Mouse (Mus musculus) urinary bladder, postnatal 10 days (tissue): ENCODE data around the gene Grm5.

Source experiments
- DNase-seq: peaks from one replicate; pipeline ENCODE4 v3.0.0; 2022; ENCODE audit warnings: low spot score

Grm5 gene

DNA sequence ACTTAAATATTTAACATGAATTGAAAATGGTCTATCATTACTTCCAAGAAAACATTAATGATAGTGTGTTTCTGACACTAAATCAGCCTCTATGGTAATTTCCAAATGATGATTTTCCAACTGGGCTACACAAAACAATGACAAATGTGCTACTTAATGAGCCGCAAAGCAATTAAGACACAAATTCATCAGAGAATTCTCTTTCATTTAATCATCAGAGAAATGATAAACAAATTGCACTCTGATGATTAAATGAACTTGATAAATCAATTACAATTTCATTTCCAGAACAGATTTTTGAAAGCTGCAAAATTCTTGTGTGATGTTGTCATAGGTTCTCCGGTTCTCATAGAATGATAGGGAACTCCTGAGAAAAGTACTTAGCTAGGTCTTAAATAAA, 577.6 kb downstream of the Grm5 start:
- no peak for DNase-seq
